Mouse (Mus musculus): ENCODE measurements around the gene Orc2. TPM values are rescaled to one million over a fixed set of nuclear protein-coding genes. Genes with fewer than 3 reads are reported as not detected.

Gene Orc2
- polyA plus RNA-seq, 1 experiment from 2014 or later: 20.4 TPM

DNA sequence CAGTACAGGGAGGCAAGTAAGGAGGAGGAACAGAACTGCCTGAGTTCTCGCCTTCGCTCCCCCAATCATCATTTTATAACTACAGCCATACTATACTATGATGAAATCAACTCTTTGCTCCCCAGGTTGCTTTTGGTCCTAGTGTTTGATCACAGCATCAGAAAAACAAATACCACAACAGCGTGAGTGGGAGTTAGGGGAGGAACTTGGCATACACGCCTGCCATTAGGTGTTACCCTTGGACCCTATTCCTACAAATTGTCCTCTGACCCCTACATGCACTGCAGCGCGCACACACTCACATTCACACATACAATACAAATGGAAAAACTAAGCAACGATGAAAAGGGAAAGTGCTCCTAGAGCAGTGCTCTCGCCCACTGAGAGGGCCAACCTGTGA lies 29.2 kb downstream of the Orc2 start:
- no peaks in the 10 kb centered on the region for H3K27me3 ChIP-seq (ENCODE audit: control insufficient read depth, insufficient read depth, low read length)
- ATAC-seq (replicated peaks; ENCODE audit: extremely low read depth, insufficient read depth, low FRiP score): no peak
- no peaks in the 10 kb centered on the region for H3K4me1 ChIP-seq (ENCODE audit: control insufficient read depth, insufficient read depth, low read length)
- 92% methylated on average over 8 of the region's 8 CpGs for WGBS
- no peak overlapping the region for H3K27ac ChIP-seq (ENCODE audit: low read length)
- no peak overlapping the region for H3K4me3 ChIP-seq (ENCODE audit: low read length)
- no peaks in the 10 kb centered on the region for H3K9me3 ChIP-seq (replicated peaks; ENCODE audit: control insufficient read depth, low read length)
- peaks cover 46% of the 10 kb centered on the region for H3K36me3 ChIP-seq (ENCODE audit: control insufficient read depth, insufficient read depth)
- no peak overlapping the region for H3K9ac ChIP-seq (ENCODE audit: low read length)
- H3K4me2 ChIP-seq (ENCODE audit: low read depth, low read length): no peak overlapping the region

DNA sequence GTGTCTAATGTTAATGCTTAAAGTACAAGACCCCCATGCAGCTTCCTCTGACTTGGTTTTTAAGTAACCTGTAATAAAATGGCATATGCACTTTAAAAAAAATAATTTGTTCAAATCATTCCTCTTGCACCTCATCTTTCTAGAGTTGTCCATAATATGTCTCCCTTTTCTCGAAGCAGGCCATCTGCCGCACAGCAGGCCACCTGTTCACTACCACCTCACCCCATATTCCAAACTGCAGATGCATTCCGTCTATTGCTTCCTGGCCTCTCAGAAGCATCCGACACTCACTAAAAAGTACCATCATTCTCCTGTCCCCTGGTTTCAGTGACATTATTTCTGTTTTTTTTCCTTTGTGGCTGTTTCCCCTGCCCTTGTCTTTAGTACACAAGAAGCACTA lies 39.3 kb downstream of the Orc2 start:
- H3K4me2 ChIP-seq (ENCODE audit: low read depth, low read length): no peak overlapping the region
- H3K9ac ChIP-seq (ENCODE audit: low read length): no peak overlapping the region
- H3K27ac ChIP-seq (ENCODE audit: low read length): no peak overlapping the region
- H3K36me3 ChIP-seq (ENCODE audit: control insufficient read depth, insufficient read depth): peaks cover 48% of the 10 kb centered on the region
- H3K4me3 ChIP-seq (ENCODE audit: low read length): no peak overlapping the region
- no peaks in the 10 kb centered on the region for H3K4me1 ChIP-seq (ENCODE audit: control insufficient read depth, insufficient read depth, low read length)
- WGBS: 88% methylated on average over 4 of the region's 4 CpGs
- no peak for ATAC-seq (replicated peaks; ENCODE audit: extremely low read depth, insufficient read depth, low FRiP score)
- H3K9me3 ChIP-seq (replicated peaks; ENCODE audit: control insufficient read depth, low read length): no peaks in the 10 kb centered on the region
- H3K27me3 ChIP-seq (ENCODE audit: control insufficient read depth, insufficient read depth, low read length): no peaks in the 10 kb centered on the region

DNA sequence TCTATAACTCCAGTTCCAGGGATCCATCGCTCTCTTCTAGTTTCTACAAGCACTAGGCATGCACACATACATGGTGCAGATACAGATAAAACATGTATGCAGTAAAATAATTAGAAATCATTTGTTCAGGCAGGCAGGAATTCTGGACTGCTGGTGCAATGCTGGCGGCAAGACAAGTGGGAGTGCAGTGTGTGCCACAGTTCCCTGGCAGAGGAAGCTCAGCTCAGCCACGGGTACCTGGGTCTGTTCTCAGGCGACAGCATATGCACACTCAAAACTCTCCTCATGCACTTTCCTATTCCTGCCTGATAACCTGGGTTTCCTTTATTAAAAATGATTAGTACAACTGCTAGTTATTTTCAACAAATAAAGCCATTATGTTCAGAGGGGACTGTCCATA lies 39.9 kb downstream of the Orc2 start:
- Histone ChIP-seq H3K4me1 (ENCODE audit: control insufficient read depth, insufficient read depth, low read length) (no peaks in the 10 kb centered on the region), H3K27me3 (ENCODE audit: control insufficient read depth, insufficient read depth, low read length) (no peaks in the 10 kb centered on the region), H3K4me2 (ENCODE audit: low read depth, low read length) (no peak overlapping the region), H3K4me3 (ENCODE audit: low read length) (no peak overlapping the region), H3K9ac (ENCODE audit: low read length) (no peak overlapping the region), H3K9me3 (replicated peaks; ENCODE audit: control insufficient read depth, low read length) (no peaks in the 10 kb centered on the region), H3K27ac (ENCODE audit: low read length) (no peak overlapping the region), H3K36me3 (ENCODE audit: control insufficient read depth, insufficient read depth) (peaks cover 49% of the 10 kb centered on the region)
- no peak for ATAC-seq (replicated peaks; ENCODE audit: extremely low read depth, insufficient read depth, low FRiP score)
- 86% methylated on average over 4 of the region's 4 CpGs for WGBS

DNA sequence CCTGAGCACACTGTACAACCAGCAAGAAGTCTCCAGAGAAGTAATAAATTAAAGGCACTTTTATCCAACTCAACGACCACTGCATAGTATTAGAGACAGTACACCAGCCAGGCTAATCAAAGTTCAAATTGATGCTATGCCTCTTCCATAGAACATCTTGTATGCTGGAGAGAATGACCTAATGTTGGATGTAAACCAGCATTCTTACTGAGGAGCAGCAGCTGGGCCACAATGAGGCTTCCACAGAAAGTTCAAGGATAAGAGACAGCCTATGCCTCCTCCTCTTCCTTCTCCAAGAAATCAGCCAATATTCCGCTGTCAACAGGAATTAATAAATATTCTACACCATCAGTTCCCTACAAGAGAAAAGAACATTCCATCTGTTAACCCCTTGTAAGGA lies 41.0 kb downstream of the Orc2 start:
- Histone ChIP-seq H3K27me3 (ENCODE audit: control insufficient read depth, insufficient read depth, low read length) (no peaks in the 10 kb centered on the region), H3K36me3 (ENCODE audit: control insufficient read depth, insufficient read depth) (peaks cover 38% of the 10 kb centered on the region), H3K4me2 (ENCODE audit: low read depth, low read length) (no peak overlapping the region), H3K9me3 (replicated peaks; ENCODE audit: control insufficient read depth, low read length) (no peaks in the 10 kb centered on the region), H3K4me3 (ENCODE audit: low read length) (no peak overlapping the region), H3K4me1 (ENCODE audit: control insufficient read depth, insufficient read depth, low read length) (no peaks in the 10 kb centered on the region), H3K9ac (ENCODE audit: low read length) (no peak overlapping the region), H3K27ac (ENCODE audit: low read length) (no peak overlapping the region)
- no peak for ATAC-seq (replicated peaks; ENCODE audit: extremely low read depth, insufficient read depth, low FRiP score)
- 86% methylated on average over 2 of the region's 2 CpGs for WGBS

DNA sequence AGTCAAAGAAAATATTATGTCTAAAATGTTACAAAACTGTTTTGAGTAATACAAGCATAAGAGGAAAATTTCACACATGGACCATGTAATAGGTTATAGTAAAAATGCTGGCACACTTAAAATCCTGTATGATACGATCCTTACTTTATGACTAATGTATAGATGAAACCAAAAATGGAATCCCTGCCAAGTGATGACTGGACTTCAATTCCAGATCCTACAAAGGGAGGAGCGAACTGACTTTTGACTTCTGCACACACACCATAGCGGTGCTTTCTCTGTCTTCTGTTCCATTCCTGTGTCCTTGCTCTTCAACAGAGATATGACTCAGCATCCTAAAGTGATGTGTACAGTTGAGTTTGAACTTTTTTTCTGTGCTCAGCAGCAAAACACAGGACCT lies 44.3 kb downstream of the Orc2 start:
- Histone ChIP-seq H3K9ac (ENCODE audit: low read length) (no peak overlapping the region), H3K9me3 (replicated peaks; ENCODE audit: control insufficient read depth, low read length) (no peaks in the 10 kb centered on the region), H3K27me3 (ENCODE audit: control insufficient read depth, insufficient read depth, low read length) (no peaks in the 10 kb centered on the region), H3K4me3 (ENCODE audit: low read length) (no peak overlapping the region), H3K27ac (ENCODE audit: low read length) (no peak overlapping the region), H3K4me2 (ENCODE audit: low read depth, low read length) (no peak overlapping the region), H3K4me1 (ENCODE audit: control insufficient read depth, insufficient read depth, low read length) (peaks cover 4% of the 10 kb centered on the region; the same call in 1 of the 2 replicates), H3K36me3 (ENCODE audit: control insufficient read depth, insufficient read depth) (peaks cover 48% of the 10 kb centered on the region)
- no peak for ATAC-seq (replicated peaks; ENCODE audit: extremely low read depth, insufficient read depth, low FRiP score)
- 90% methylated on average over 3 of the region's 3 CpGs for WGBS

DNA sequence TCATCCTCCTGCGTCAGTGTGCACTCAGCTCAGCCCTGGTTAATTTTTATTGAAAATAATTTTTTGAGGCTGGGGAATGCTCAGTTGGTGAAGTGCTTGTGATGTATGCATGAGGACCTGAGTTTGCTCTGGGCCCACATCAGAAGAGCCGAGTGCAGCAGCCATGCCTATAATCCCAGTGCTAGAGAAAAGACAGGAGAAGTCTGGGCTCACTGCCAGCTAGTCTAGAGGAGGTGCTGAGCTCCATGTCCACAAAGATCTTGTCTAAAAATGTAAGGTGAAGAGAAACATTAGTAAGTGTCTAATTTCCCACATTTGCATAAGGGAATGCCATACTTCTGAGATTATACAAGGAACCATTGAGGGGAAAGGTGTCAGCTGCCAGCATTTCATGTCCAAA lies 46.0 kb downstream of the Orc2 start:
- Histone ChIP-seq H3K36me3 (ENCODE audit: control insufficient read depth, insufficient read depth) (peaks cover 43% of the 10 kb centered on the region), H3K9me3 (replicated peaks; ENCODE audit: control insufficient read depth, low read length) (no peaks in the 10 kb centered on the region), H3K4me2 (ENCODE audit: low read depth, low read length) (no peak overlapping the region), H3K27ac (ENCODE audit: low read length) (no peak overlapping the region; the same call in 1 of the 2 replicates), H3K4me1 (ENCODE audit: control insufficient read depth, insufficient read depth, low read length) (peaks cover 4% of the 10 kb centered on the region; the same call in 1 of the 2 replicates), H3K27me3 (ENCODE audit: control insufficient read depth, insufficient read depth, low read length) (no peaks in the 10 kb centered on the region), H3K4me3 (ENCODE audit: low read length) (no peak overlapping the region), H3K9ac (ENCODE audit: low read length) (no peak overlapping the region)
- WGBS: 38% methylated on average over 2 of the region's 2 CpGs
- ATAC-seq (replicated peaks; ENCODE audit: extremely low read depth, insufficient read depth, low FRiP score): peak; percentile 52

DNA sequence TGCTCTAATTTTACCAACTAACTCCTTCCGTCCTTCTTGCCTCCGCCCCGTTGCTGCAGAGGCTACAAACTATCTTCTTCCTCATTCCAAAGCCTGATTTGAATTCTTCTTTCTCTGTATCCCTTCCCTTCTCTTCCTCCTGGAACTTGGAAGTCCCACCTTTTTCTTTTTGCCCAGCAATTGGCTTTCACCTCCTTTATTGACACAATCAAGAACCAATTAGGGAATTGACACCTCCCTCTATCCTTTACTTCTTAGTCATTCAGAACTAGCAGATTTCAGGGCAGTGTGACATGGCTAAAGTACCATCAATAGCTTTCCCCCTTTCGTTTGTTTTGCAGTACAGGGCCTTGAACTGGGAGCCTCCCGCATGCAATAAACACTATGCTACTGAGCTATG lies 46.7 kb downstream of the Orc2 start:
- Histone ChIP-seq H3K9me3 (replicated peaks; ENCODE audit: control insufficient read depth, low read length) (no peaks in the 10 kb centered on the region), H3K4me1 (ENCODE audit: control insufficient read depth, insufficient read depth, low read length) (peaks cover 4% of the 10 kb centered on the region; the same call in 1 of the 2 replicates), H3K36me3 (ENCODE audit: control insufficient read depth, insufficient read depth) (peaks cover 45% of the 10 kb centered on the region), H3K4me2 (ENCODE audit: low read depth, low read length) (no peak overlapping the region), H3K27ac (ENCODE audit: low read length) (no peak overlapping the region), H3K9ac (ENCODE audit: low read length) (no peak overlapping the region), H3K27me3 (ENCODE audit: control insufficient read depth, insufficient read depth, low read length) (no peaks in the 10 kb centered on the region), H3K4me3 (ENCODE audit: low read length) (no peak overlapping the region)
- ATAC-seq (replicated peaks; ENCODE audit: extremely low read depth, insufficient read depth, low FRiP score): no peak
- 77% methylated on average over 5 of the region's 5 CpGs for WGBS

DNA sequence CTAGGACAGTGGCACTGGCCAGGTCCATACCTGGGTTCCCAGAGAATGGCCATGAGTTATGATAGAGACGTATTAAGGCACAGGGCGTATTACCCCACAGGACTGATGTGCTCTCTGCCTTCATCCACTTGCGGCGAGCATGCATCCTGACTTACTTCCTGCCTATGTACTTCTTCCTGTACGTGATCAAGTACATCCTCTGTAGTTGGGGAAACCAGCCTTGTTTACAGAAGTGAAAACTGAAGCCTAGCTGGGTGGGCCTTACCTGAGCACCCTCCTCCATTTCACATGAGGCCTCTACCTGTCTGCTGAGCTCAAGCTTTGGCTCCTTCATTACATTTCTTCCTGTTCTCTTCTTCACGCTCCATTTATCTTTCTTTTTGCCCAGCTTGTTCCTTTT lies 50.6 kb downstream of the Orc2 start:
- no peaks in the 10 kb centered on the region for H3K27me3 ChIP-seq (ENCODE audit: control insufficient read depth, insufficient read depth, low read length)
- no peak overlapping the region for H3K9ac ChIP-seq (ENCODE audit: low read length)
- peaks cover 42% of the 10 kb centered on the region for H3K36me3 ChIP-seq (ENCODE audit: control insufficient read depth, insufficient read depth)
- H3K27ac ChIP-seq (ENCODE audit: low read length): no peak overlapping the region
- H3K4me3 ChIP-seq (ENCODE audit: low read length): no peak overlapping the region
- 89% methylated on average over 6 of the region's 6 CpGs for WGBS
- no peak overlapping the region for H3K4me2 ChIP-seq (ENCODE audit: low read depth, low read length)
- H3K4me1 ChIP-seq (ENCODE audit: control insufficient read depth, insufficient read depth, low read length): peaks cover 4% of the 10 kb centered on the region; the same call in 1 of the 2 replicates
- no peak for ATAC-seq (replicated peaks; ENCODE audit: extremely low read depth, insufficient read depth, low FRiP score)
- H3K9me3 ChIP-seq (replicated peaks; ENCODE audit: control insufficient read depth, low read length): no peaks in the 10 kb centered on the region

DNA sequence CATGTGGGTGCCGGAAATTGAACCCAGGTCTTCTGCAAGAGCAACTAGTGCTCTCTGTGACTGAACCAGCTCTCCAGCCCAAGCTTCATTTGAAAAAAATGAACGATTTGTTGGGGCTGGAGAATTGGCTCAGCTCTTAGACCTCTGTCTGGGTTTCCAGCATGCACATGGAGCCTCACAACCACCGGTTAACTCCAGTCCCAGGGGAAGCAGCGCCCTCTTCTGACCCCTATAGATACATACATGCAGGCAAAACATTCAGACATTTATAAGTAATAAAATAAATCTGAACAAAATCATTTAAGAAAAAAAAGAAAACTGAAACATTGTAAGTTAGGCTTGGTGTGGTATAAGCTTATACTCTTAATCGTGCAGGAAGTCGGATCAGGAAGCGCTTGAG lies 56.5 kb downstream of the Orc2 start:
- H3K9ac ChIP-seq (ENCODE audit: low read length): no peak overlapping the region
- 83% methylated on average over 7 of the region's 7 CpGs for WGBS
- H3K4me2 ChIP-seq (ENCODE audit: low read depth, low read length): no peak overlapping the region
- no peak overlapping the region for H3K4me3 ChIP-seq (ENCODE audit: low read length)
- H3K36me3 ChIP-seq (ENCODE audit: control insufficient read depth, insufficient read depth): peaks cover 24% of the 10 kb centered on the region
- no peak overlapping the region for H3K27ac ChIP-seq (ENCODE audit: low read length)
- H3K9me3 ChIP-seq (replicated peaks; ENCODE audit: control insufficient read depth, low read length): no peaks in the 10 kb centered on the region
- peaks cover 13% of the 10 kb centered on the region for H3K4me1 ChIP-seq (ENCODE audit: control insufficient read depth, insufficient read depth, low read length)
- no peaks in the 10 kb centered on the region for H3K27me3 ChIP-seq (ENCODE audit: control insufficient read depth, insufficient read depth, low read length)
- no peak for ATAC-seq (replicated peaks; ENCODE audit: extremely low read depth, insufficient read depth, low FRiP score)

DNA sequence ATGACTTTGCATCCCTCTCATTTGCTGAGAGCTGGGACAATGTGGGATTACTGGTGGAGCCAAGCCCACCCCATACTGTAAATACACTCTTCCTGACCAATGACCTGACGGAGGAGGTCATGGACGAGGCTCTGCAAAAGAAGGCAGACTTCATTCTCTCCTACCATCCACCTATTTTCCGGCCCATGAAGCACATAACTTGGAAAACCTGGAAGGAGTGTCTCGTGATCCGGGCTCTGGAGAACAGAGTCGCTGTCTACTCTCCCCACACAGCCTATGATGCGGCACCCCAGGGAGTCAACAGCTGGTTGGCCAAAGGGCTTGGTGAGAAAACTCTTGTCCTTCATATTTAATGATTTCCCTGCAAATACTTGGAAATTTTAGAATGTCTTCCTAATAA lies 57.1 kb downstream of the Orc2 start:
- WGBS: 91% methylated on average over 7 of the region's 7 CpGs
- ATAC-seq (replicated peaks; ENCODE audit: extremely low read depth, insufficient read depth, low FRiP score): no peak
- H3K27ac ChIP-seq (ENCODE audit: low read length): no peak overlapping the region

More for the DNA sequence above, 57.1 kb downstream of the Orc2 start:
- H3K9me3 ChIP-seq (replicated peaks; ENCODE audit: control insufficient read depth, low read length): no peaks in the 10 kb centered on the region
- H3K36me3 ChIP-seq (ENCODE audit: control insufficient read depth, insufficient read depth): peaks cover 17% of the 10 kb centered on the region; the same call in 1 of the 2 replicates
- no peaks in the 10 kb centered on the region for H3K27me3 ChIP-seq (ENCODE audit: control insufficient read depth, insufficient read depth, low read length)
- no peak overlapping the region for H3K4me2 ChIP-seq (ENCODE audit: low read depth, low read length)
- no peak overlapping the region for H3K4me3 ChIP-seq (ENCODE audit: low read length)
- no peak overlapping the region for H3K9ac ChIP-seq (ENCODE audit: low read length)
- peaks cover 13% of the 10 kb centered on the region for H3K4me1 ChIP-seq (ENCODE audit: control insufficient read depth, insufficient read depth, low read length)
